Mouse (Mus musculus) embryo, embryonic 9.5 days (tissue): ENCODE measurements at regions not wholly inside any gene's neighbourhood (a gene's known extent, or its start where the extent isn't known, plus 50 kb on each side); places are given as distances from the start of the nearest gene placed in this dataset.
"Not testable (repeated sequence)": the region's sequence is repeated elsewhere in the genome, so short reads cannot be mapped to it uniquely, and the experiment has no call there.

ENCODE experiments used
- DNase-seq: peaks from one replicate; pipeline ENCODE4 v3.0.0-alpha.2; 2017; ENCODE audit errors: extremely low spot score

GRCm38 (mm10) chr4:69443956-69444355, 489.8 kb upstream of the Brinp1 start:
- DNase-seq = no peak

GRCm38 (mm10) chr4:69435390-69435789, 481.2 kb upstream of the Brinp1 start:
- no peak for DNase-seq

GRCm38 (mm10) chr4:69410411-69410810, 456.2 kb upstream of the Brinp1 start:
- DNase-seq = not testable (repeated sequence)

- DNase-seq = no peak
These were observed 441.3 kb upstream of the Brinp1 start for GRCm38 (mm10) chr4:69395451-69395850.

GRCm38 (mm10) chr4:69383318-69383717, 429.1 kb upstream of the Brinp1 start:
- no peak for DNase-seq

- no peak for DNase-seq
These were observed 392.8 kb upstream of the Brinp1 start for GRCm38 (mm10) chr4:69346979-69347465.

GRCm38 (mm10) chr4:69327606-69328005, 373.4 kb upstream of the Brinp1 start:
- DNase-seq = no peak
